Mouse (Mus musculus) hindbrain, postnatal 0 days (tissue): ENCODE results near the gene Sdc4. TPM values are rescaled to one million over a fixed set of nuclear protein-coding genes. Genes with fewer than 3 reads are reported as not detected.

ENCODE experiments used
- ATAC-seq: fragments of 200-750 bp; cut with Nextera tagmentation; 2 replicates; pipeline ENCODE4 v1.8.0; 2017; ENCODE audit warnings: mild to moderate bottlenecking, moderate TSS enrichment, moderate library complexity
- DNase-seq: peaks from one replicate; pipeline ENCODE4 v3.0.0-alpha.2; 2015; ENCODE audit warnings: low spot score
- H3K27ac ChIP-seq: fragments of 300-500 bp; sonication (generic); 2 replicates; pipeline ENCODE4 v1.5.1; 2014; ENCODE audit warnings: mild to moderate bottlenecking
- H3K27me3 ChIP-seq: fragments of 300-500 bp; sonication (generic); 2 replicates; pipeline ENCODE4 v1.6.1; 2014; ENCODE audit warnings: low read length, mixed read lengths; ENCODE audit not compliant: insufficient read depth
- H3K36me3 ChIP-seq: fragments of 300-500 bp; sonication (generic); 2 replicates; pipeline ENCODE4 v1.6.1; 2014; ENCODE audit warnings: low read length, mixed read lengths; ENCODE audit not compliant: insufficient read depth
- H3K4me1 ChIP-seq: fragments of 300-500 bp; sonication (generic); 2 replicates; pipeline ENCODE4 v1.6.1; 2014; ENCODE audit warnings: antibody characterized with exemption, low read length, mixed read lengths; ENCODE audit not compliant: insufficient read depth
- H3K4me2 ChIP-seq: fragments of 300-500 bp; sonication (generic); 2 replicates; pipeline ENCODE4 v1.6.1; 2014; ENCODE audit warnings: low read depth, mild to moderate bottlenecking, low read length, moderate library complexity, mixed read lengths
- H3K4me3 ChIP-seq: fragments of 300-500 bp; sonication (generic); 2 replicates; pipeline ENCODE4 v1.5.1; 2014; ENCODE audit warnings: low read length
- H3K9ac ChIP-seq: fragments of 300-500 bp; sonication (generic); replicated peaks from 2 replicates; pipeline ENCODE4 v1.6.1; 2014; ENCODE audit warnings: mild to moderate bottlenecking, low read length, moderate library complexity, mixed read lengths
- H3K9me3 ChIP-seq: fragments of 300-500 bp; sonication (generic); 2 replicates; pipeline ENCODE4 v1.6.1; 2016; ENCODE audit warnings: low read length, mixed read lengths
- CTCF ChIP-seq: IDR thresholded peaks from 2 replicates; pipeline ENCODE4 v1.5.1; 2016; ENCODE audit warnings: antibody characterized with exemption, control low read depth, low read depth
- WGBS: fragments of 180-500 bp; shearing (Covaris S2); extraction: QIAGEN DNeasy Blood & Tissue Kit; methylation state at CpG from one replicate; pipeline ENCODE4 v1.1.7; 2014; 5-methylcytosine and 5-hydroxymethylcytosine counted together
- polyA plus RNA-seq: library from polyadenylated mRNA; unstranded; fragments of >200 nt; fragmentation: Nextera tagmentation; extraction: Ambion mirVana; gene quantifications from 2 replicates; pipeline ENCODE4 v1.2.1, GENCODE M21; 2015
- total RNA-seq: library from RNA; depleted of rRNA; stranded (reverse); fragments of >200 nt; gene quantifications from 2 replicates; pipeline ENCODE4 v1.2.3, GENCODE M21; 2014

The Sdc4 gene
- total and polyA plus RNA-seq, 2 experiments from 2014 or later: 31.1 to 36.7 TPM

DNA sequence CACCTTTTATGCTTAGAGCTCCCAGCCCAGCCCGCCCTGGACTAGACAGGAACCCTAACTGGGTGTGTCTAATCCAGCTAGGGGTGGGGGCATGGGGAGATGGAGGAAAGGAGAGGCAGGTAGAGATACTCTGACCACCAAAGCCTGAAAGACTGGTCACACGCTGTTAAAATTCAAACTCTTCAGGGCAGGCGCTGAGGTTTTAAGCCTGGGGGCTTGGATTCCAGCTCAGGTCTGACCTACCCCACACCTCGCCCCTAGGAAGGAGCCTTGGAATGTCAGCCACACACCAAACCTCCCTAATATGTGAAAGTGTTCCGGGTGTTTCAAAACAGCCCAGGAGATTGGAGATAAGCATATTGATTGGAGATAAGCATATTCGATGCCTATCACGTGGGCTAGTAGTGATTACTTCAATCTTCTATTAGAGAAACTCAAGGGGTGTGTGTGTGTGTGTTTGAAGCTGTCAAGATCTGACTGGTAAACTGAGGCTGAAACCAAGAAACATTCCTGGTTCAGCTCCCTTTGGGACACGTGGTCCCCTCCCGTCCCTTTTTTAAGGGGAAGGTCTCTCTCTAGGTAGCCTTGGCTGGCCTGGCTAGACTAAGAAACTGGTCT is 10.3 kb downstream of the Sdc4 start:
- Histone ChIP-seq H3K4me3 (no peak overlapping the region), H3K4me2 (no peak overlapping the region), H3K27ac (no peak overlapping the region), H3K36me3 (no peaks in the 10 kb centered on the region), H3K9me3 (no peaks in the 10 kb centered on the region), H3K4me1 (no peaks in the 10 kb centered on the region), H3K27me3 (no peaks in the 10 kb centered on the region), H3K9ac (no peak overlapping the region)
- ATAC-seq (no peak), DNase-seq (no peak)
- no peak for TF ChIP-seq CTCF
- WGBS: 86% methylated on average over 9 of the region's 9 CpGs

DNA sequence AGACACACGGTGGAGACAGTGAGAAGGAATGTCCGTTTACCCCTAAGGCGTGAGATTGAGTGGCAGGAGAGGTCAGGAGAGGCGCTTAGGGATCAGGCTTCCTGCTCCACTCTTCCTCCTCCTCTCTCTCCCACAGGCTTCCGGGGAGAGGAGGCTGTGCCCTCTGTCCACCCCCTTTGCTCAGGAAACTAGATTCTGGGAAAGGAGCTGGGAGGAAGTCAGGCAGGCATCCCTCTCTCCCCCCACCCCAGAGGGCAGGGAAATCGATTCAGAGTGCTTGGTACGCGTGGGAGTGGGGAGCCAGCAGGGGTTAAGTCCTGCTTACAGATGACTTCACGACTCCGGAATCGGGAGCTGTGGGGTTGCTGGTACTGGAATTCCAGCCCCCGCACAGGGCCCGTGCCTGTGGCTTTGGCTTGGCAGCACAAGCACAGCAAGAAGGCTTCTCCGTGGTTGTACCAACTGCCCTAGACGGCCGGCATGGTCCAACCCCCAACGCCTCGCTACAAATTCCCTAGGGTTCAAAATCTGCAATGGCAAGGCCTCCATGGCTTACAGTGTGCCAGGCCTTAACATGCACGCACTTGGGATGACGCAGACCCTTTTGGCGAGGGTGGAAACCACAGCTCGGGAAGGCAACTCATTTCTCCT is 11.0 kb downstream of the Sdc4 start:
- no peaks in the 10 kb centered on the region for H3K36me3 ChIP-seq

DNA sequence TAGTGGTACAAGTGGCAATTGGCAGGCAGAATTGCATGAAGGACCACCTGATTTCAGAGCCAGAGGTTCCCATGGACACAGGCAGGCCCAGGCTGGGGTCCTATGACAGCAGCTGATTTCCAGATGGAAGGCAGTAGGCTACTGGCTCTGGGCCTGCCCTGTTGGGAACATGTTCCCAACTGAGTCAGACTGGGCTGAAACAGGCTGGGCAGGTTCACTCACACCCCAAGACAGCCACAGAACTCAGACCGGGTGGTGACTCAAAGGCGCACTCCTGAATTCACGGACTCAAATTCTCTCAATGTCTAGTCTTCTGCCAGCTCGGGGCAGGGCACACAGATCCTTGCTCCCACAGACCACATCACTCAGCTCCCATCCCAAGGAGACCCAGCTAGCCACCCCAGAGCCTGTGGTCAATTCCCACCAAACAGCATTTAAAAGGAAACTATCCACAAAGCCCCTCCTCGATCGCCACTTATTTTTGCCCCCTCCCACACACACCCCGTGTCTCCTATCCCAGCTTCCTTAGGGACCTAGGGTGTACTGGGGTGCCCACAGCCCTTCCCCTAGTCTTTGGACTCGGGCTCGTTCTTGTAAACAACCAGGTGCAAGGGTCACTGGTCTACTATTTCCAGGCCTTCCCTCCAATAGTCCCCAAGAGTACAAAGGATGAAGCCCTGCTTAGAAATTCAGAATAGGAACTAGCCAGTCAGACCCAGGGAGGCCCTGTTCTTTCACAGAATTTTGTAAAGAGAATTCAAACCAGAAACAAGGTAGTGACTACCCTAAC is 11.8 kb downstream of the Sdc4 start:
- H3K27ac ChIP-seq: no peak overlapping the region
- ATAC-seq (no peak), DNase-seq (no peak)
- 58% methylated on average over 9 of the region's 9 CpGs for WGBS
- no peaks in the 10 kb centered on the region for H3K4me1 ChIP-seq
- no peak overlapping the region for H3K4me3 ChIP-seq
- H3K36me3 ChIP-seq: no peaks in the 10 kb centered on the region
- TF ChIP-seq CTCF: no peak
- H3K9me3 ChIP-seq: no peaks in the 10 kb centered on the region
- H3K27me3 ChIP-seq: no peaks in the 10 kb centered on the region
- H3K4me2 ChIP-seq: no peak overlapping the region
- H3K9ac ChIP-seq: no peak overlapping the region

More for the DNA sequence above, 11.0 kb downstream of the Sdc4 start:
- 31% methylated on average over 21 of the region's 22 CpGs for WGBS
- DNase-seq (peak; percentile 15), ATAC-seq (0 out of 2 replicates have a peak, but pooled peaks have one; percentile 25)
- H3K4me1 ChIP-seq: no peaks in the 10 kb centered on the region
- H3K27me3 ChIP-seq: no peaks in the 10 kb centered on the region
- no peaks in the 10 kb centered on the region for H3K9me3 ChIP-seq
- TF ChIP-seq CTCF: no peak
- H3K4me3 ChIP-seq: no peak overlapping the region
- H3K4me2 ChIP-seq: no peak overlapping the region
- no peak overlapping the region for H3K27ac ChIP-seq
- no peak overlapping the region for H3K9ac ChIP-seq

DNA sequence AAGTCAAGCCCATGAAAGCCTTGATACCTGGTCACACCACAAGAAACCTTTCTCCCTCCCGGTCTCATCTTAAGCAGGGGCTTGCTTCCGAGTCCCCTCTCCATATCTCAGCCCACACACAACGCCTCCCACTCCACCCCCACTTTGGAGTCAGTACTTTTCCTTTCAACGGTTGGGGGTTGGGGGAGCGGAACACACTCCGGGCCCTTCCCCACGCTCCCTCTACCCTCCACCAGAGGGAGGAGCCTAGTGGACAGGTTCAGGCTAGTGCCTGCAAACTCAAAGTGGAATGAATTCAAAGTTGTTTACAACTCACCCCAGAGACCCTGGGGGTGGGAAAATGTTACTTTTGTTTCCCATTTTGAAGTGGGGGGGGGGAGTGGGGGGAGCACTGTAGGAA is 13.0 kb downstream of the Sdc4 start:
- no peak overlapping the region for H3K4me2 ChIP-seq
- no peaks in the 10 kb centered on the region for H3K36me3 ChIP-seq
- no peak for DNase-seq
- ATAC-seq: no peak
- 23% methylated on average over 7 of the region's 7 CpGs for WGBS
- no peaks in the 10 kb centered on the region for H3K9me3 ChIP-seq
- no peaks in the 10 kb centered on the region for H3K27me3 ChIP-seq
- peak; percentile 20; the same call in 1 of the 2 replicates for TF ChIP-seq CTCF
- H3K27ac ChIP-seq: no peak overlapping the region
- no peak overlapping the region for H3K9ac ChIP-seq
- no peaks in the 10 kb centered on the region for H3K4me1 ChIP-seq
- H3K4me3 ChIP-seq: no peak overlapping the region

DNA sequence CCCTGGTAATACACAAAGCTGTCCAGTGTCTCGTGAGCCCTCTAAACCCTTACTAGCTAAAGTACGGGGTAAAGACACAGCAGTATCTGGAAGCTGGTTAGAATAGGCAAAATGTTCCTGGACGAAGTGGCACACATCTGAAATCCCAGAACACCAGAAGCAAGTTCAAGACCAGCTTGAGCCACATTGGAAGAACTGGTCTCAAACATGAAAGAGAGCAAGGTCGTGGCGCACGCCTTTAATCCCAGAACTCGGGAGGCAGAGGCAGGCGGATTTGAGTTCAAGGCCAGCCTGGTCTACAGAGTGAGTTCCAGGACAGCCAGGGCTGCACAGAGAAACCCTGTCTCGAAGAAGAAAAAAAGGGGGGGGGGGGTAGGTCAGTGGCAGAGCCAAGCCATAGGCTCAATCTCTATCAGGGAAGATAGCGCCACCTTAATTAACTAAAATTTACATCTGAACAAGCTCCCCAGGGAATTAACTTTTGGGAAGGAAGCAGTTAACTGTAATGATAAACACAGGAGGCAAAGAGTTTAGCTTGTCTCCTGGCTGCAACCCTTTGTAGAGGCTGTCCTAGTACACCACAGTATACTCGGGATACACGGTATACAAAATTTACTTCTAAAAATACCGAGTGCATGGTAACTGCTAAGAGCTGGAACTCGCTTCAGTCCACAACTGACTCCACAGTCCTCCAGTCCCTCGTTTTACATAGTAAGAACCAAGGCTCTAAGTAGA is 13.6 kb downstream of the Sdc4 start:
- no peak overlapping the region for H3K4me3 ChIP-seq
- WGBS: 53% methylated on average over 15 of the region's 15 CpGs
- no peak for TF ChIP-seq CTCF
- no peak overlapping the region for H3K4me2 ChIP-seq
- no peak for ATAC-seq
- no peaks in the 10 kb centered on the region for H3K36me3 ChIP-seq
- no peaks in the 10 kb centered on the region for H3K4me1 ChIP-seq
- H3K27me3 ChIP-seq: no peaks in the 10 kb centered on the region
- no peak for DNase-seq
- H3K27ac ChIP-seq: no peak overlapping the region
- H3K9me3 ChIP-seq: no peaks in the 10 kb centered on the region
- no peak overlapping the region for H3K9ac ChIP-seq

DNA sequence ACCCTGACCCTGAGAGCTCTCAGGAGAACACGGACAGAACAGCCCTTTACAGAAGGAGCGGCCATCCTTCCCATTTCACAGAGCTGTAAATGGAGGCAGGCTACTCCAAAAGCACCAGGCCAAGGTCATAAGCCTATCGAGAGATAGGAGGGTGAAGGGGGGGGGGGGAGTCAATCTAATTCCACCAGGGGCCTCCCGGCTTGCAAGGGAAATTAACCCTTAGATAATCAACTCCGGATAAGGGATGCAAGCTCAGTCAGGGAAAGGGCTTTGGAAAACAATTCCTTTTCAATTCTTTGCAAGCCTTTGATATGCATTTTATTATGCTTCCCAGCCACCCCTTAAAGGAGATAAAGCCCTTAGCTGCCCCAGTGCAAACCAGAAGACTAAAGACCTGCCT is 15.2 kb downstream of the Sdc4 start:
- Histone ChIP-seq H3K27me3 (no peaks in the 10 kb centered on the region), H3K4me2 (no peak overlapping the region), H3K36me3 (no peaks in the 10 kb centered on the region), H3K27ac (no peak overlapping the region), H3K9ac (no peak overlapping the region), H3K4me1 (no peaks in the 10 kb centered on the region), H3K4me3 (no peak overlapping the region), H3K9me3 (no peaks in the 10 kb centered on the region)
- TF ChIP-seq CTCF: no peak
- 47% methylated on average over 5 of the region's 5 CpGs for WGBS
- DNase-seq (no peak), ATAC-seq (no peak)
